Mouse (Mus musculus): ENCODE data around the gene Olfr467. TPM values are rescaled to one million over a fixed set of nuclear protein-coding genes. Genes with fewer than 3 reads are reported as not detected.

Olfr467 gene
- polyA plus RNA-seq (2014; fragmentation: Nextera tagmentation; extraction: Ambion mirVana) = not detected in 2 replicates

- Histone ChIP-seq H3K27ac (ENCODE audit: low read length) (no peak within 1 kb of the TSS), H3K27me3 (ENCODE audit: control insufficient read depth, insufficient read depth, low read length) (no peaks in the 10 kb centered on the region), H3K9ac (replicated peaks; ENCODE audit: low read depth, low read length) (no peak within 1 kb of the TSS), H3K9me3 (ENCODE audit: control insufficient read depth, low read depth, low read length) (no peaks in the 10 kb centered on the region), H3K36me3 (ENCODE audit: control insufficient read depth, insufficient read depth, low read length) (no peaks in the 10 kb centered on the region), H3K4me1 (ENCODE audit: control insufficient read depth, insufficient read depth, low read length) (no peaks in the 10 kb centered on the region), H3K4me3 (ENCODE audit: low read depth, low read length) (no peak within 1 kb of the TSS), H3K4me2 (replicated peaks; ENCODE audit: low read depth, low read length) (no peak within 1 kb of the TSS)
- no peak for ATAC-seq (ENCODE audit: insufficient number of reproducible peaks, insufficient read depth, low FRiP score, low read depth)
Observed at GRCm38 (mm10) chr7:107811963-107812362, at the start of gene Olfr467. Gene Olfr467 (plus strand): TSS chr7:107812263.

DNA sequence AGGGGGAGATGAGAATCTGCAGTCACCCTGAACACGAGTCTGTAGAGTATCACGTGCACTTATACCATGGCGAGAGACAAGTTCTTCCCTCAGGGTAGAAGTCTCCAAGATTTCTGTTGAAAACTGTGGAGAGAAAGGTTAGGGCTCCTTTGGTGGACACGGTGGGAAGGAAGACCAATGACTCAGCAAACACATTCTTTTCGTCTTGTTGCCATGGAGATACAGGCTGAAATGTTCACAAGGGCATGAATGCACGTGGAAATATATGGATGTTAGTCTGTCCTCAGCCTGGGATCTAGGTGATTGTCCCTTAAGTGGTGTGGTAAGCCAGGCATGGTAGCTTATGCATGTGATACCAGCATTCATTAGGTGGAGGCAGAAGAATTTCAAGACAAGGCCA, 41.3 kb upstream of the Olfr467 start:
- H3K4me1 ChIP-seq (ENCODE audit: control insufficient read depth, insufficient read depth, low read length) = no peaks in the 10 kb centered on the region
- no peaks in the 10 kb centered on the region for H3K27me3 ChIP-seq (ENCODE audit: control insufficient read depth, insufficient read depth, low read length)
- WGBS = 56% methylated on average over 6 of the region's 6 CpGs
- H3K36me3 ChIP-seq (ENCODE audit: control insufficient read depth, insufficient read depth, low read length) = no peaks in the 10 kb centered on the region
- H3K27ac ChIP-seq (ENCODE audit: low read length) = no peak overlapping the region
- no peak overlapping the region for H3K9ac ChIP-seq (replicated peaks; ENCODE audit: low read depth, low read length)
- no peak overlapping the region for H3K4me3 ChIP-seq (ENCODE audit: low read depth, low read length)
- no peaks in the 10 kb centered on the region for H3K9me3 ChIP-seq (ENCODE audit: control insufficient read depth, low read depth, low read length)
- ATAC-seq (ENCODE audit: insufficient number of reproducible peaks, insufficient read depth, low FRiP score, low read depth) = no peak
- no peak overlapping the region for H3K4me2 ChIP-seq (replicated peaks; ENCODE audit: low read depth, low read length)

DNA sequence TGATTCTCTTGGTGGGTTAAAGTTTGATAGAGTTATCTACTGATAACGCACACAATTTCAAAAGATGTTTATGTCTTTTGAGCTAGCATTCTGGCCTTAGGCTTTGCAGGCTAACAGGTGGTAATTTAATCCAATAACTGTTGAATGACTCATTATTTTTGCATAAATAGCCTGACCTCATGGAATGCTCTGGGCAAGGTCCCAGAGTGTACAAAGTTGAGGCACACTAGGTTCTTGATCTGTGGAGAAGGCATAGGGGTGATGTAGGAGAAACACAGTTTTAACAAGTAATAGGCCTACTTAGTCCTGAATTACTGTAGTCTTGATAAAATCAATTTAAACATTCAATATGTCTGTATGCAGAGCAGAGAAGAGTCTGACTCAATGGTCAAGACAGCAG, 33.8 kb upstream of the Olfr467 start:
- no peak overlapping the region for H3K4me3 ChIP-seq (ENCODE audit: low read depth, low read length)
- WGBS = 36% methylated on average over 1 of the region's 1 CpGs

DNA sequence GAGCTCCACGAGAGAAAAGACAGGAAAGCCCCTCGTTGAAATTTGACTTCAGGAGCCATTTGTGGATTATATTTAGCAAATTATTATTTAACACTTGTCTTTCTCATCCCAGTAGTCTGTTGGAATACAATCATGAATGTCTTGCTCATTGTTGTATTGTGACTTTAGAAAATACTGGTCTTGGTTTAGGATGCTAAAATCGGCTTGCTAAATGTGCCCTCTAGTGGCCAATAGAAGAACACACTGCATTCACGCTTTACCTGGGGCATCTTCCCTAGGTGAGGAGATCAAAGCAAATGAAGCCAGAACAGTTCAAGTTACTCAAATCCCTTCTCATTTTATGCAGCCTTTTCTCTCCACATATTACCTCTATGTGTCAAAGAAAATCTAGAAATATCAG, 32.5 kb upstream of the Olfr467 start:
- no peak for ATAC-seq (ENCODE audit: insufficient number of reproducible peaks, insufficient read depth, low FRiP score, low read depth)
- no peak overlapping the region for H3K9ac ChIP-seq (replicated peaks; ENCODE audit: low read depth, low read length)
- no peaks in the 10 kb centered on the region for H3K4me1 ChIP-seq (ENCODE audit: control insufficient read depth, insufficient read depth, low read length)
- H3K9me3 ChIP-seq (ENCODE audit: control insufficient read depth, low read depth, low read length) = no peaks in the 10 kb centered on the region
- H3K27me3 ChIP-seq (ENCODE audit: control insufficient read depth, insufficient read depth, low read length) = no peaks in the 10 kb centered on the region
- H3K27ac ChIP-seq (ENCODE audit: low read length) = no peak overlapping the region
- H3K36me3 ChIP-seq (ENCODE audit: control insufficient read depth, insufficient read depth, low read length) = no peaks in the 10 kb centered on the region
- H3K4me3 ChIP-seq (ENCODE audit: low read depth, low read length) = no peak overlapping the region
- WGBS = 42% methylated on average over 4 of the region's 4 CpGs
- H3K4me2 ChIP-seq (replicated peaks; ENCODE audit: low read depth, low read length) = no peak overlapping the region

More for the DNA sequence above, 33.8 kb upstream of the Olfr467 start:
- Histone ChIP-seq H3K36me3 (ENCODE audit: control insufficient read depth, insufficient read depth, low read length) (no peaks in the 10 kb centered on the region), H3K9ac (replicated peaks; ENCODE audit: low read depth, low read length) (no peak overlapping the region), H3K9me3 (ENCODE audit: control insufficient read depth, low read depth, low read length) (no peaks in the 10 kb centered on the region), H3K27ac (ENCODE audit: low read length) (no peak overlapping the region), H3K4me1 (ENCODE audit: control insufficient read depth, insufficient read depth, low read length) (no peaks in the 10 kb centered on the region), H3K4me2 (replicated peaks; ENCODE audit: low read depth, low read length) (no peak overlapping the region), H3K27me3 (ENCODE audit: control insufficient read depth, insufficient read depth, low read length) (no peaks in the 10 kb centered on the region)
- ATAC-seq (ENCODE audit: insufficient number of reproducible peaks, insufficient read depth, low FRiP score, low read depth) = no peak

- no peak overlapping the region for H3K27ac ChIP-seq (ENCODE audit: low read length)
- H3K9me3 ChIP-seq (ENCODE audit: control insufficient read depth, low read depth, low read length) = no peaks in the 10 kb centered on the region
Observed at GRCm38 (mm10) chr7:107787977-107788620, 24.0 kb upstream of the Olfr467 start.

DNA sequence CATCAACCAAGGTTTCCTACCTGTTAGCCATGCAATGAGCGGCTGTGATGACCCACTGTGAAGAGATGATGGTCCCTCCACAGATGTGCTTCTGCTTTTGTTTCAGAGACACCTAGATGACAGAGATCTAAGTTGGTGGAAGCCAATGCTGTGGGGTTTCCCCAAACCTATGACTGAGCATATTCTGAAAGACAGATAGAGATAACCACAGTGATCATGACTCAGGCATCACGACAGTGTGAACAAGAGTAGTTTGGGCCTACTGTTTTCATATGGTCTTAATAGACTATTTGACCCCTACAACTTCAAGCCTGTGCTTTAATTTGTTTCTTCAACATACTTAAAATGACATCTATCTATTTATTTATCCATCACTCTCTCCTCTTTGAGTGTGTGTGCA, 15.6 kb upstream of the Olfr467 start:
- H3K27me3 ChIP-seq (ENCODE audit: control insufficient read depth, insufficient read depth, low read length) = no peaks in the 10 kb centered on the region
- no peaks in the 10 kb centered on the region for H3K4me1 ChIP-seq (ENCODE audit: control insufficient read depth, insufficient read depth, low read length)
- H3K9ac ChIP-seq (replicated peaks; ENCODE audit: low read depth, low read length) = no peak overlapping the region
- H3K9me3 ChIP-seq (ENCODE audit: control insufficient read depth, low read depth, low read length) = no peaks in the 10 kb centered on the region
- H3K36me3 ChIP-seq (ENCODE audit: control insufficient read depth, insufficient read depth, low read length) = no peaks in the 10 kb centered on the region
- H3K4me2 ChIP-seq (replicated peaks; ENCODE audit: low read depth, low read length) = no peak overlapping the region
- WGBS = 84% methylated on average over 2 of the region's 2 CpGs
- no peak for ATAC-seq (ENCODE audit: insufficient number of reproducible peaks, insufficient read depth, low FRiP score, low read depth)
- H3K4me3 ChIP-seq (ENCODE audit: low read depth, low read length) = no peak overlapping the region
- no peak overlapping the region for H3K27ac ChIP-seq (ENCODE audit: low read length)

More at GRCm38 (mm10) chr7:107787977-107788620, 24.0 kb upstream of the Olfr467 start:
- Histone ChIP-seq H3K4me1 (ENCODE audit: control insufficient read depth, insufficient read depth, low read length) (no peaks in the 10 kb centered on the region), H3K27me3 (ENCODE audit: control insufficient read depth, insufficient read depth, low read length) (no peaks in the 10 kb centered on the region), H3K4me3 (ENCODE audit: low read depth, low read length) (no peak overlapping the region), H3K4me2 (replicated peaks; ENCODE audit: low read depth, low read length) (no peak overlapping the region), H3K36me3 (ENCODE audit: control insufficient read depth, insufficient read depth, low read length) (no peaks in the 10 kb centered on the region), H3K9ac (replicated peaks; ENCODE audit: low read depth, low read length) (no peak overlapping the region)
- WGBS = 57% methylated on average over 3 of the region's 3 CpGs
- ATAC-seq (ENCODE audit: insufficient number of reproducible peaks, insufficient read depth, low FRiP score, low read depth) = no peak

GRCm38 (mm10) chr7:107801108-107801507, 11.0 kb upstream of the Olfr467 start, which contains the start of gene Ovch2:
Gene Ovch2 (minus strand): TSS chr7:107801208.
- ATAC-seq (ENCODE audit: insufficient number of reproducible peaks, insufficient read depth, low FRiP score, low read depth) = no peak
- H3K27ac ChIP-seq (ENCODE audit: low read length) = no peak within 1 kb of the TSS
- H3K4me3 ChIP-seq (ENCODE audit: low read depth, low read length) = no peak within 1 kb of the TSS
- 89% methylated on average over 2 of the region's 2 CpGs for WGBS
- H3K27me3 ChIP-seq (ENCODE audit: control insufficient read depth, insufficient read depth, low read length) = no peaks in the 10 kb centered on the region
- no peaks in the 10 kb centered on the region for H3K4me1 ChIP-seq (ENCODE audit: control insufficient read depth, insufficient read depth, low read length)
- no peaks in the 10 kb centered on the region for H3K36me3 ChIP-seq (ENCODE audit: control insufficient read depth, insufficient read depth, low read length)
- no peak within 1 kb of the TSS for H3K4me2 ChIP-seq (replicated peaks; ENCODE audit: low read depth, low read length)
- H3K9ac ChIP-seq (replicated peaks; ENCODE audit: low read depth, low read length) = no peak within 1 kb of the TSS
- H3K9me3 ChIP-seq (ENCODE audit: control insufficient read depth, low read depth, low read length) = no peaks in the 10 kb centered on the region; the same call in 1 of the 2 replicates

GRCm38 (mm10) chr7:107802138-107802537, 9.9 kb upstream of the Olfr467 start:
- no peak overlapping the region for H3K9ac ChIP-seq (replicated peaks; ENCODE audit: low read depth, low read length)
- no peaks in the 10 kb centered on the region for H3K36me3 ChIP-seq (ENCODE audit: control insufficient read depth, insufficient read depth, low read length)
- no peak for ATAC-seq (ENCODE audit: insufficient number of reproducible peaks, insufficient read depth, low FRiP score, low read depth)
- H3K9me3 ChIP-seq (ENCODE audit: control insufficient read depth, low read depth, low read length) = no peaks in the 10 kb centered on the region; the same call in 1 of the 2 replicates
- 73% methylated on average over 3 of the region's 3 CpGs for WGBS
- H3K27ac ChIP-seq (ENCODE audit: low read length) = no peak overlapping the region
- H3K4me1 ChIP-seq (ENCODE audit: control insufficient read depth, insufficient read depth, low read length) = no peaks in the 10 kb centered on the region
- H3K4me2 ChIP-seq (replicated peaks; ENCODE audit: low read depth, low read length) = no peak overlapping the region
- no peaks in the 10 kb centered on the region for H3K27me3 ChIP-seq (ENCODE audit: control insufficient read depth, insufficient read depth, low read length)
- H3K4me3 ChIP-seq (ENCODE audit: low read depth, low read length) = no peak overlapping the region

GRCm38 (mm10) chr7:107819442-107819841, 7.4 kb downstream of the Olfr467 start:
- no peak overlapping the region for H3K9ac ChIP-seq (replicated peaks; ENCODE audit: low read depth, low read length)
- H3K9me3 ChIP-seq (ENCODE audit: control insufficient read depth, low read depth, low read length) = no peaks in the 10 kb centered on the region
- no peaks in the 10 kb centered on the region for H3K36me3 ChIP-seq (ENCODE audit: control insufficient read depth, insufficient read depth, low read length)
- no peak overlapping the region for H3K4me2 ChIP-seq (replicated peaks; ENCODE audit: low read depth, low read length)
- no peak for ATAC-seq (ENCODE audit: insufficient number of reproducible peaks, insufficient read depth, low FRiP score, low read depth)
- no peak overlapping the region for H3K27ac ChIP-seq (ENCODE audit: low read length)
- no peaks in the 10 kb centered on the region for H3K4me1 ChIP-seq (ENCODE audit: control insufficient read depth, insufficient read depth, low read length)
- no peak overlapping the region for H3K4me3 ChIP-seq (ENCODE audit: low read depth, low read length)
- no peaks in the 10 kb centered on the region for H3K27me3 ChIP-seq (ENCODE audit: control insufficient read depth, insufficient read depth, low read length)

Measured in stomach, embryonic 14.5 days (tissue).